Mouse (Mus musculus): ENCODE data around the gene Strip2.

- TF ChIP-seq CTCF (IDR thresholded peaks at IDR 0.05; ENCODE audit: insufficient read depth, low read length) (no peak), POLR2A (IDR thresholded peaks at IDR 0.05; ENCODE audit: borderline replicate concordance, extremely low read depth, low read depth, low read length) (no peak)
These were observed 39.9 kb downstream of the Strip2 start for GRCm38 (mm10) chr6:29956749-29957148.
